Mouse (Mus musculus) kidney, adult 2 months (tissue): Measurements from ENCODE around the gene Bcas3.

Experiments
- CTCF ChIP-seq: fragments of 200-500 bp; conservative IDR thresholded peaks from 2 replicates; pipeline ENCODE4 v1.5.1; 2011; ENCODE audit warnings: low read depth, mild to moderate bottlenecking, control low read depth, low read length, moderate library complexity, mixed read lengths; ENCODE audit not compliant: insufficient read depth, insufficient read length
- POLR2A ChIP-seq: fragments of 200-500 bp; IDR thresholded peaks from one replicate; pipeline ENCODE4 v1.6.1; 2011; ENCODE audit warnings: low read depth, low read length, control low read depth

DNA sequence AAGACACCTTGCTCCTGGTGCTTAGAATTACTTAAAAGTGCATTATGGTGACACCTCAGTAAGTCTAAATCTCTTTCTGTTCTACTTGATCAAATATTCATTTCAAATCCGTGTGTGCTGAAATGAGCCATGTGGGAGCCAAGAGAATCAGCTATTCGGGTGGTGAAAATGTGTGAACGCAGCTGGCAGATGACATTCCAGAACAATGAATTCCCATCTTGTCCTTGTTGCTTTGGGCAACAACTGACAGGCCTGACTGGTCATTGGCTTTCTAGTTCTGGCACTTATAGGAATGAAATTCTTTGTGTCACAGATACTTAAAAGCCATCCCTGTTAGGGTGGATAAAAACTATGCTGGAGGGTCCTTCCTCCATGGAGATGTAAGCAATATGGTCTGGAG lies 240.7 kb downstream of the Bcas3 start:
- TF ChIP-seq CTCF = no peak
- no peak for TF ChIP-seq POLR2A
